Mouse (Mus musculus) liver, adult 2 months (tissue): ENCODE results near the gene Caskin1.

Experiments used
- CTCF ChIP-seq: fragments of 200-500 bp; IDR thresholded peaks from 2 replicates; pipeline ENCODE4 v1.5.1; 2011; ENCODE audit warnings: low read depth, low read length, control low read depth
- POLR2A ChIP-seq: fragments of 200-500 bp; IDR thresholded peaks from 2 replicates; pipeline ENCODE4 v1.6.1; 2011; ENCODE audit warnings: low read length, control low read depth; ENCODE audit not compliant: insufficient read depth; ENCODE audit errors: extremely low read depth

DNA sequence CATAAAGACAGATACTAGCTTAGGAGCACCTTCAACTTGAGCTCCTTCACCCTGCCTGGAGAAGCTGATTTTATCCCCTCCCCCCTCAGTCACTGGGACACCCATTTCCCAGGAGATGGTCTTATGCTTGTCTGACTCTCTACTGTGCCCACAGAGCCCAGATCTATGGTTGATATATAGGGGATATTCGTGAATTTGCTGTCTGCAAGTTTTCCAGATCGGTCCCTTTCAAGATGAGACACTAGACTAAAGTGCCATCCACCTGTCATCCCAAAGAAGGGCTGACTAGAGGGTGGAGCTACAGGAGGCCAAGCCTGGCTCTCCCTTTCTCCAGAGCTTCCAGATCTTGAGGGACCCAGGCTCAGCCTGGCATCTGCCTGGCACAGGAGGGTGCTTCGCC, 42.7 kb downstream of the Caskin1 start:
- TF ChIP-seq CTCF (no peak), POLR2A (no peak)
